Mouse (Mus musculus) olfactory bulb, adult 2 months (tissue): ENCODE results near the gene Spint4. TPM values are rescaled to one million over a fixed set of nuclear protein-coding genes. Genes with fewer than 3 reads are reported as not detected.
A peak's percentile ranks its signal among the peaks of the same experiment; 100 is the strongest.

Experiments
- H3K27ac ChIP-seq: fragments of 200-500 bp; 2 replicates; pipeline ENCODE4 v1.5.1; 2012; ENCODE audit warnings: low read depth, low read length; ENCODE audit not compliant: insufficient read depth
- H3K4me1 ChIP-seq: fragments of 200-500 bp; 2 replicates; pipeline ENCODE4 v1.6.1; 2012; ENCODE audit warnings: low read length; ENCODE audit not compliant: control insufficient read depth, insufficient read depth
- H3K4me3 ChIP-seq: fragments of 200-500 bp; 2 replicates; pipeline ENCODE4 v1.5.1; 2012; ENCODE audit warnings: mild to moderate bottlenecking, low read depth, low read length, moderate library complexity; ENCODE audit not compliant: insufficient read depth
- CTCF ChIP-seq: fragments of 200-500 bp; IDR thresholded peaks from 2 replicates; pipeline ENCODE4 v1.5.1; 2012; ENCODE audit warnings: low read depth, mild to moderate bottlenecking, low read length, moderate library complexity; ENCODE audit not compliant: insufficient read depth
- POLR2A ChIP-seq: fragments of 200-500 bp; IDR thresholded peaks from 2 replicates; pipeline ENCODE4 v1.6.1; 2012; ENCODE audit warnings: mild to moderate bottlenecking, low read depth, low read length, moderate library complexity; ENCODE audit not compliant: insufficient read depth
- WGBS: fragments of 180-500 bp; shearing (Covaris S2); methylation state at CpG from one replicate; pipeline ENCODE4 v1.1.7; 2018; 5-methylcytosine and 5-hydroxymethylcytosine counted together
- polyA plus RNA-seq: library from polyadenylated mRNA; stranded (reverse); fragments of >200 nt; gene quantifications from 2 replicates; pipeline ENCODE4 v1.2.4, GENCODE M21; 2012; ENCODE audit warnings: low replicate concordance; ENCODE audit not compliant: missing spikeins, insufficient read depth, insufficient read length

Spint4 gene
- polyA plus RNA-seq, 1 experiment: not detected

DNA sequence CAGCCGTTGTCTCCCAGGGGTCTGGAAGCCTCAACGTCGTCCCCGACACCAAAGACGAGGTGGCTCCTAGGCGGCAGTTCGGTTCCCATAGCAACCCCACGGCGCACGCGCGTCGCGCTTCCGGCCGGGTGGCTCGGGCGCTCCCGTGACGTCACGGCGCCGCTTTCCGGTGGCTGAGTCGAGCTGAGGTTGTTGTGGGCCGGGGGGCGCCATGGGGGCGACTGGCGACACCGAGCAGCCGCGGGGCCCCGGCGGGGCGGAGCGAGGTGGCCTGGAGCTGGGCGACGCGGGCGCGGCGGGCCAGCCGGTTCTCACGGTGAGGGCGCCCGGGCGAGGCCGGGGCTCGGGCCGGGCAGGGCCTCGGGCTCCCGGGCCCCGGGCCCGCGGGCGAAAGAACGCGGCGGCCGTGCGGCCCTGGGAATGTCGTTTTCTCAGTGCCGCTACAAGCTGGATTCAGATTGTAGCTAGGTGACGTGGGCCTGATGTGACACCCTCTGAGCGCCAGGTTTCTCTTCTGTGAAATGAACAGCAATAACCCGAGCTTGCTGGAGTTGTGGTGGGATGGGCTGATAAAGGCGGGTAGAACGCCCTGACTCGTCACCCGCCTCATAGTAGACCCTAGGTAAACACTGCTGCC lies 47.7 kb downstream of the Spint4 start, which contains the start of the genes Wfdc3 and Dnttip1:
TSS of gene Wfdc3 (minus strand) at position 89 of the 637 bp plus-strand sequence.
TSS of gene Dnttip1 (plus strand) at position 141 of the 637 bp plus-strand sequence.
- TF ChIP-seq CTCF (no peak), POLR2A (peak; percentile 68)
- under 1% methylated on average over 70 of the region's 70 CpGs for WGBS
- Histone ChIP-seq H3K27ac (peak within 1 kb of the TSS; percentile 63; the same call in 1 of the 2 replicates), H3K4me3 (peak within 1 kb of the TSS; percentile 99), H3K4me1 (peaks cover 7% of the 10 kb centered on the region)

- no peak overlapping the region for H3K27ac ChIP-seq
- peaks cover 7% of the 10 kb centered on the region for H3K4me1 ChIP-seq
- no peak for TF ChIP-seq CTCF
- no peak for TF ChIP-seq POLR2A
- 50% methylated on average over 8 of the region's 8 CpGs for WGBS
- H3K4me3 ChIP-seq: peak overlapping the region; percentile 99
Measured at GRCm38 (mm10) chr2:164746693-164747092, 48.4 kb downstream of the Spint4 start.

- TF ChIP-seq POLR2A (no peak), CTCF (no peak)
- Histone ChIP-seq H3K4me3 (no peak overlapping the region), H3K4me1 (peaks cover 7% of the 10 kb centered on the region), H3K27ac (no peak overlapping the region)
- 76% methylated on average over 4 of the region's 4 CpGs for WGBS
Measured at GRCm38 (mm10) chr2:164748191-164748590, 49.9 kb downstream of the Spint4 start.

DNA sequence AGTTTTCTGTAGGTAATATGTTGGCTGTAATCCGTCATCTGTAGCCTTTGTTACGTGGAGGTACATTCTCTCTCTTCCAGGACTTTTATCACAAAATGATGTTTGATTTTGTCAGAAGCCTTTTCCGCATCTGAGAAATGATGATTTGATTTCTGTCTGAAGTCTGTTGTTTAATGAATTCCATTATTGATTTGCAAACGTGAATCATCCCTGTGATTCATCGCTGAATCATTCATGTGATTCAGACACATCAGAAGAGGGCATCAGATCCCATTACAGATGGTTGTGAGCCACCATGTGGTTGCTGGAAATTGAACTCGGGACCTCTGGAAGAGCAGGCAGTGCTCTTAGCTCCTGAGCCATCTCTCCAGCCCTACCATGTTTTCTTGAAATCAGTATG lies 50.7 kb downstream of the Spint4 start:
- H3K27ac ChIP-seq: no peak overlapping the region
- WGBS: 75% methylated on average over 6 of the region's 6 CpGs
- TF ChIP-seq POLR2A: no peak
- TF ChIP-seq CTCF: no peak
- no peak overlapping the region for H3K4me3 ChIP-seq
- H3K4me1 ChIP-seq: peaks cover 7% of the 10 kb centered on the region

Other genes with a start within 250 kb of the Spint4 start
- not detected in 2 replicates for gene Sys1, start 241.5 kb upstream of the Spint4 start, polyA plus RNA-seq
- not detected in 2 replicates for gene Gm20458, start 237.5 kb upstream of the Spint4 start, polyA plus RNA-seq
- not detected in 2 replicates for gene Trp53tg5, start 224.8 kb upstream of the Spint4 start, polyA plus RNA-seq
- 84.6 TPM in 1 of 2 replicates, not detected in the other for gene Dbndd2, start 212.4 kb upstream of the Spint4 start, polyA plus RNA-seq
- not detected in 2 replicates for gene Pigt, start 201.0 kb upstream of the Spint4 start, polyA plus RNA-seq
- gene Wfdc2, start 136.1 kb upstream of the Spint4 start, polyA plus RNA-seq: not detected in 2 replicates
- gene Spint3, start 125.0 kb upstream of the Spint4 start, polyA plus RNA-seq: not detected in 2 replicates
- gene Wfdc6a, start 113.1 kb upstream of the Spint4 start, polyA plus RNA-seq: not detected in 2 replicates
- gene Eppin, start 104.9 kb upstream of the Spint4 start, polyA plus RNA-seq: not detected in 2 replicates
- not detected in 2 replicates for gene Wfdc6b, start 85.0 kb upstream of the Spint4 start, polyA plus RNA-seq
- not detected in 2 replicates for gene Wfdc8, start 84.9 kb upstream of the Spint4 start, polyA plus RNA-seq
- not detected in 2 replicates for gene Wfdc16, start 59.7 kb upstream of the Spint4 start, polyA plus RNA-seq
- not detected in 2 replicates for gene Wfdc10, start 42.5 kb upstream of the Spint4 start, polyA plus RNA-seq
- not detected in 2 replicates for gene Wfdc9, start 41.9 kb upstream of the Spint4 start, polyA plus RNA-seq
- not detected in 2 replicates for gene Wfdc11, start 24.4 kb upstream of the Spint4 start, polyA plus RNA-seq
- not detected in 2 replicates for gene Wfdc13, start 13.4 kb upstream of the Spint4 start, polyA plus RNA-seq
- not detected in 2 replicates for gene Spint5, start 16.8 kb downstream of the Spint4 start, polyA plus RNA-seq
- not detected in 2 replicates for gene Wfdc3, start 47.4 kb downstream of the Spint4 start, polyA plus RNA-seq
- gene Dnttip1, start 47.5 kb downstream of the Spint4 start, polyA plus RNA-seq: not detected in 2 replicates
- gene Ube2c, start 71.4 kb downstream of the Spint4 start, polyA plus RNA-seq: not detected in 2 replicates
- gene Tnnc2, start 81.5 kb downstream of the Spint4 start, polyA plus RNA-seq: not detected in 2 replicates
- gene Snx21, start 87.3 kb downstream of the Spint4 start, polyA plus RNA-seq: not detected in 2 replicates
- not detected in 2 replicates for gene Acot8, start 106.4 kb downstream of the Spint4 start, polyA plus RNA-seq
- gene Zswim3, start 106.6 kb downstream of the Spint4 start, polyA plus RNA-seq: not detected in 2 replicates
- gene Zswim1, start 124.2 kb downstream of the Spint4 start, polyA plus RNA-seq: not detected in 2 replicates
- gene Spata25, start 130.0 kb downstream of the Spint4 start, polyA plus RNA-seq: not detected in 2 replicates
- not detected in 2 replicates for gene Ctsa, start 134.4 kb downstream of the Spint4 start, polyA plus RNA-seq
- not detected in 2 replicates for gene Neurl2, start 135.0 kb downstream of the Spint4 start, polyA plus RNA-seq
- gene Pltp, start 159.2 kb downstream of the Spint4 start, polyA plus RNA-seq: not detected in 2 replicates
- gene Pcif1, start 180.8 kb downstream of the Spint4 start, polyA plus RNA-seq: not detected in 2 replicates
- gene Zfp335, start 213.3 kb downstream of the Spint4 start, polyA plus RNA-seq: not detected in 2 replicates
- gene Mmp9, start 242.3 kb downstream of the Spint4 start, polyA plus RNA-seq: not detected in 2 replicates